Mouse (Mus musculus): ENCODE measurements at regions not wholly inside any gene's neighbourhood (a gene's known extent, or its start where the extent isn't known, plus 50 kb on each side); places are given as distances from the start of the nearest gene placed in this dataset.

- H3K27me3 ChIP-seq, result peaks cover 9% of the 10 kb centered on the region; the same call in 1 of the 2 replicates
- ATAC-seq (ENCODE audit: low FRiP score, low read depth), result no peak
- no peak overlapping the region for H3K9ac ChIP-seq
- no peak overlapping the region for H3K4me2 ChIP-seq (replicated peaks)
- H3K4me3 ChIP-seq, result no peak overlapping the region
- H3K4me1 ChIP-seq, result no peaks in the 10 kb centered on the region
- WGBS, result 28% methylated on average over 12 of the region's 12 CpGs
- H3K36me3 ChIP-seq, result no peaks in the 10 kb centered on the region
- no peak overlapping the region for H3K27ac ChIP-seq
- no peaks in the 10 kb centered on the region for H3K9me3 ChIP-seq
These were observed 52.4 kb upstream of the Olfr291 start for GRCm38 (mm10) chr7:84800966-84801365.

GRCm38 (mm10) chr7:84794655-84795054 is 58.7 kb upstream of the Olfr291 start:
- Histone ChIP-seq H3K4me2 (replicated peaks) (no peak overlapping the region), H3K9ac (no peak overlapping the region), H3K27me3 (no peaks in the 10 kb centered on the region), H3K4me1 (no peaks in the 10 kb centered on the region), H3K9me3 (no peaks in the 10 kb centered on the region), H3K4me3 (no peak overlapping the region), H3K36me3 (no peaks in the 10 kb centered on the region), H3K27ac (no peak overlapping the region)
- ATAC-seq (ENCODE audit: low FRiP score, low read depth), result no peak
- 13% methylated on average over 1 of the region's 1 CpGs for WGBS

GRCm38 (mm10) chr7:84779276-84779825 is 74.0 kb upstream of the Olfr291 start:
- whole genome bisulfite sequencing, result under 1% methylated on average over 30 of the region's 30 CpGs

GRCm38 (mm10) chr7:84777696-84778095 is 75.7 kb upstream of the Olfr291 start:
- Histone ChIP-seq H3K9me3 (no peaks in the 10 kb centered on the region), H3K4me3 (no peak overlapping the region), H3K27ac (no peak overlapping the region), H3K27me3 (no peaks in the 10 kb centered on the region), H3K9ac (no peak overlapping the region), H3K4me2 (replicated peaks) (no peak overlapping the region), H3K36me3 (no peaks in the 10 kb centered on the region), H3K4me1 (no peaks in the 10 kb centered on the region)
- ATAC-seq (ENCODE audit: low FRiP score, low read depth), result no peak

More at GRCm38 (mm10) chr7:84779276-84779825, 74.0 kb upstream of the Olfr291 start:
- no peaks in the 10 kb centered on the region for H3K9me3 ChIP-seq
- ATAC-seq (ENCODE audit: low FRiP score, low read depth), result peak; percentile 93
- no peaks in the 10 kb centered on the region for H3K4me1 ChIP-seq
- peak overlapping the region; percentile 67 for H3K4me2 ChIP-seq (replicated peaks)
- H3K9ac ChIP-seq, result peak overlapping the region; percentile 62
- H3K36me3 ChIP-seq, result no peaks in the 10 kb centered on the region
- H3K27me3 ChIP-seq, result no peaks in the 10 kb centered on the region
- H3K27ac ChIP-seq, result no peak overlapping the region
- peak overlapping the region; percentile 51 for H3K4me3 ChIP-seq

GRCm38 (mm10) chr7:84756261-84756660 is 66.5 kb upstream of the Zfand6 start:
- no peak overlapping the region for H3K9ac ChIP-seq
- WGBS, result 71% methylated on average over 3 of the region's 3 CpGs
- no peak overlapping the region for H3K4me2 ChIP-seq (replicated peaks)
- H3K4me3 ChIP-seq, result no peak overlapping the region
- no peaks in the 10 kb centered on the region for H3K36me3 ChIP-seq
- H3K9me3 ChIP-seq, result no peaks in the 10 kb centered on the region
- no peaks in the 10 kb centered on the region for H3K27me3 ChIP-seq
- no peaks in the 10 kb centered on the region for H3K4me1 ChIP-seq
- no peak overlapping the region for H3K27ac ChIP-seq
- no peak for ATAC-seq (ENCODE audit: low FRiP score, low read depth)

- H3K9ac ChIP-seq, result no peak overlapping the region
- no peak overlapping the region for H3K4me3 ChIP-seq
- no peaks in the 10 kb centered on the region for H3K9me3 ChIP-seq
- H3K4me2 ChIP-seq (replicated peaks), result no peak overlapping the region
- no peaks in the 10 kb centered on the region for H3K36me3 ChIP-seq
- H3K4me1 ChIP-seq, result peaks cover 8% of the 10 kb centered on the region; the same call in 1 of the 2 replicates
- 75% methylated on average over 1 of the region's 1 CpGs for WGBS
- H3K27me3 ChIP-seq, result no peaks in the 10 kb centered on the region
- H3K27ac ChIP-seq, result no peak overlapping the region
- no peak for ATAC-seq (ENCODE audit: low FRiP score, low read depth)
These were observed 63.6 kb upstream of the Zfand6 start for GRCm38 (mm10) chr7:84753361-84753760.

GRCm38 (mm10) chr7:84749434-84750301 is 59.9 kb upstream of the Zfand6 start:
- Histone ChIP-seq H3K9me3 (no peaks in the 10 kb centered on the region), H3K27ac (no peak overlapping the region), H3K9ac (peak overlapping the region; percentile 58), H3K27me3 (no peaks in the 10 kb centered on the region), H3K4me2 (replicated peaks) (peak overlapping the region; percentile 69), H3K4me1 (peaks cover 8% of the 10 kb centered on the region; the same call in 1 of the 2 replicates), H3K36me3 (no peaks in the 10 kb centered on the region), H3K4me3 (peak overlapping the region; percentile 46)
- peak; percentile 72 for ATAC-seq (ENCODE audit: low FRiP score, low read depth)
- WGBS, result 4% methylated on average over 21 of the region's 21 CpGs

- Histone ChIP-seq H3K27ac (no peak overlapping the region), H3K4me3 (no peak overlapping the region), H3K9ac (no peak overlapping the region), H3K9me3 (no peaks in the 10 kb centered on the region), H3K4me1 (peaks cover 8% of the 10 kb centered on the region; the same call in 1 of the 2 replicates), H3K36me3 (no peaks in the 10 kb centered on the region), H3K27me3 (no peaks in the 10 kb centered on the region), H3K4me2 (replicated peaks) (no peak overlapping the region)
- WGBS, result 82% methylated on average over 1 of the region's 1 CpGs
- ATAC-seq (ENCODE audit: low FRiP score, low read depth), result no peak
These were observed 58.1 kb upstream of the Zfand6 start for GRCm38 (mm10) chr7:84747847-84748246.

- no peak for ATAC-seq (ENCODE audit: low FRiP score, low read depth)
- H3K4me3 ChIP-seq, result no peak overlapping the region
- WGBS, result 89% methylated on average over 5 of the region's 5 CpGs
- no peak overlapping the region for H3K27ac ChIP-seq
- no peaks in the 10 kb centered on the region for H3K9me3 ChIP-seq
- H3K9ac ChIP-seq, result no peak overlapping the region
- H3K4me1 ChIP-seq, result peaks cover 6% of the 10 kb centered on the region; the same call in 1 of the 2 replicates
- no peak overlapping the region for H3K4me2 ChIP-seq (replicated peaks)
- no peaks in the 10 kb centered on the region for H3K36me3 ChIP-seq
- no peaks in the 10 kb centered on the region for H3K27me3 ChIP-seq
These were observed 54.7 kb upstream of the Zfand6 start for GRCm38 (mm10) chr7:84744321-84745070.

GRCm38 (mm10) chr7:84739965-84740390 is 50.2 kb upstream of the Zfand6 start:
- Histone ChIP-seq H3K4me1 (no peaks in the 10 kb centered on the region), H3K9ac (no peak overlapping the region), H3K36me3 (no peaks in the 10 kb centered on the region), H3K9me3 (no peaks in the 10 kb centered on the region), H3K27ac (no peak overlapping the region), H3K4me2 (replicated peaks) (no peak overlapping the region), H3K27me3 (no peaks in the 10 kb centered on the region), H3K4me3 (no peak overlapping the region)
- ATAC-seq (ENCODE audit: low FRiP score, low read depth), result no peak
- 28% methylated on average over 2 of the region's 2 CpGs for WGBS
